Mouse (Mus musculus): ENCODE data around the gene Mertk.

GRCm38 (mm10) chr2:128719380-128719779, 20.6 kb downstream of the Mertk start:
- no peak for TF ChIP-seq POLR2A (IDR thresholded peaks at IDR 0.05; ENCODE audit: borderline replicate concordance, insufficient read depth, low read length)
- no peak for TF ChIP-seq CTCF (IDR thresholded peaks at IDR 0.05; ENCODE audit: borderline replicate concordance, insufficient read depth, low read depth, low read length)
